Mouse (Mus musculus): ENCODE results near the gene Rpl23a. TPM values are rescaled to one million over a fixed set of nuclear protein-coding genes. Genes with fewer than 3 reads are reported as not detected.
A peak's percentile ranks its signal among the peaks of the same experiment; 100 is the strongest.

Gene Rpl23a
- polyA plus RNA-seq, 1 experiment from 2014 or later, result 732 TPM

DNA sequence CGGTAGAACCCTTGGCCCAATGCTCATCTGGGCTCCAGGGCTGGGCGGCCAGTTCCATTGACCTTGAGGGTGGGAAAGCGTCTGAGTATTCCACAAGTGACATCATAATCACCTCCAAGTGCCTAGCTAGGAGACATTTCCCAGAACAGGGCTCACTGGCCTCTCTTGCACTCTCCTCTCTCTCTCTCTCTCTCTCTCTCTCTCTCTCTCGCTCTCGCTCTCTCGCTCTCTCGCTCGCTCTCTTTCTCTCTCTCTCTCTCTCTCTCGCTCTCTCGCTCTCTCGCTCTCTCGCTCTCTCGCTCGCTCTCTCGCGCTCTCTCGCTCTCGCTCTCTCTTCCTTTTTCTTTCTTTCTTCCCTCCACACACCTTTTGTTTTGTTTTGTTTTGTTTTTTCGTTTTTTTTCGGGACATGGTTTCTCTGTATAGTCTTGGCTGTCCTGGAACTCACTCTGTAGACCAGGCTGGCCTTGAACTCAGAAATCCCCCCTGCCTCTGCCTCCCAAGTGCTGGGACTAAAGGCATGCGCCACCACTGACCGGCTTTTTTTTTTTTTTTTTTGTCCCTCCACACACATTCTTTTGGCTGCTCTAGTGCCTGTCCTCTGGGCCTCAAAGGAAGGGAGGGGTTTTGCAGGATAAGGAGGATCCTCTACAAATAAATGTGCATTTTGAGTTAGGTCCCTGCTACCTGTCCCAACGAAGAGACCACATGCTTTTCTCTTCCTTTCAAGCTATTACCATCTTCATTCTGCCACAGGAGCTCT lies 11.9 kb upstream of the Rpl23a start:
- Histone ChIP-seq H3K9me3 (ENCODE audit: low read length) (no peaks in the 10 kb centered on the region), H3K27me3 (ENCODE audit: insufficient read depth, low read length) (peaks cover 12% of the 10 kb centered on the region), H3K27ac (ENCODE audit: low read depth) (no peak overlapping the region), H3K4me3 (ENCODE audit: low read depth, low read length) (peak overlapping the region; percentile 64), H3K9ac (replicated peaks) (peak overlapping the region; percentile 59), H3K36me3 (replicated peaks; ENCODE audit: insufficient read depth, low read length) (peaks cover 3% of the 10 kb centered on the region; the same call in 1 of the 2 replicates), H3K4me2 (ENCODE audit: low read depth, low read length) (peak overlapping the region; percentile 94), H3K4me1 (ENCODE audit: insufficient read depth) (peaks cover 10% of the 10 kb centered on the region)
- DNase-seq, result no peak
- TF ChIP-seq EP300 (IDR thresholded peaks at IDR 0.05; ENCODE audit: low read depth) (no peak), CTCF (IDR thresholded peaks at IDR 0.05; ENCODE audit: low read depth) (no peak)
- WGBS (ENCODE audit: insufficient replicate concordance), result 62% methylated on average over 23 of the region's 23 CpGs
- no peak for ATAC-seq

DNA sequence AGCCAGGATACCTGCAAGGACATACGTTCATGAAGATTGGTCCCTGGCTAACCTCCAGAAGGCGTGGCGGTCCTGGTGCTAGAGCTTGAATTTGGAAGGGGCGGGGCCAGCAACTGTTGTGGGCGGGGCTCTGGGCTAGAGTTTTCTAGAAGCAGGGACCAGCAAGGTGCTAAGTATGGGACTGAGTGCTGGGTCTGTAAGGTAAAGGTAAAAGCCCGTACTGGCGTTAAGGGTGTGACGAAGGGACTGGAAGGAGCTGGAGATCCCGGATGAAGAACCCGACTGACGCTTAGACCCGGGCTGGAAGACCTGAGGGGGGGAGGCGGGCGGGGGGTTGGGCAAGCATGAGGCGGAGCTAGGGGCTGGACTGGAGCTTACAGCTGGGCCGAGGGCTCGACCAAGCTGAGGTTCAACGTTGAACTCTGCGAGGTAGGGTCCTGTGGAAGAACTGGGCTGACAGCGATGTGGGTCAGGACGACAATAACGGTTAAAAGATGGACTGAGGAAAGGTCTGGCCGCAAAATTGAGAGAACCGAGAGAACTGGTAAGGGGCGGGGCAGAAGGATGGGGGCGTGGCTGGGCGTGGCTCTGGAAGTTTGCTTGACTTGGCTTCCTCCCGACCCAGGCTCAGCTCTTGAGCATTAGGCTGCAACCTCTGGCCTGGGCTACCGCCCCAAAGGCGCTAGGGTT lies 11.2 kb upstream of the Rpl23a start:
- Histone ChIP-seq H3K36me3 (replicated peaks; ENCODE audit: insufficient read depth, low read length) (peaks cover 3% of the 10 kb centered on the region; the same call in 1 of the 2 replicates), H3K9ac (replicated peaks) (peak overlapping the region; percentile 59), H3K4me2 (ENCODE audit: low read depth, low read length) (peak overlapping the region; percentile 94), H3K9me3 (ENCODE audit: low read length) (no peaks in the 10 kb centered on the region), H3K4me1 (ENCODE audit: insufficient read depth) (peaks cover 13% of the 10 kb centered on the region), H3K27me3 (ENCODE audit: insufficient read depth, low read length) (peaks cover 19% of the 10 kb centered on the region), H3K4me3 (ENCODE audit: low read depth, low read length) (peak overlapping the region; percentile 64), H3K27ac (ENCODE audit: low read depth) (no peak overlapping the region)
- TF ChIP-seq CTCF (IDR thresholded peaks at IDR 0.05; ENCODE audit: low read depth) (no peak), EP300 (IDR thresholded peaks at IDR 0.05; ENCODE audit: low read depth) (no peak)
- peak; percentile 89 for DNase-seq
- WGBS (ENCODE audit: insufficient replicate concordance), result 3% methylated on average over 29 of the region's 30 CpGs
- peak; percentile 83 for ATAC-seq

GRCm38 (mm10) chr11:78193113-78193512 lies 9.7 kb upstream of the Rpl23a start, which contains the start of gene Proca1:
Gene Proca1, plus strand, starts transcription at chr11:78193392.
- Histone ChIP-seq H3K4me3 (ENCODE audit: low read depth, low read length) (0 out of 2 replicates have a peak within 1 kb of the TSS, but pooled peaks have one; percentile 64), H3K27me3 (ENCODE audit: insufficient read depth, low read length) (peaks cover 34% of the 10 kb centered on the region), H3K36me3 (replicated peaks; ENCODE audit: insufficient read depth, low read length) (peaks cover 3% of the 10 kb centered on the region; the same call in 1 of the 2 replicates), H3K4me1 (ENCODE audit: insufficient read depth) (peaks cover 21% of the 10 kb centered on the region), H3K9ac (replicated peaks) (no peak within 1 kb of the TSS), H3K4me2 (ENCODE audit: low read depth, low read length) (peak within 1 kb of the TSS; percentile 94), H3K27ac (ENCODE audit: low read depth) (no peak within 1 kb of the TSS), H3K9me3 (ENCODE audit: low read length) (no peaks in the 10 kb centered on the region)
- DNase-seq, result no peak
- ATAC-seq, result no peak
- TF ChIP-seq CTCF (IDR thresholded peaks at IDR 0.05; ENCODE audit: low read depth), result no peak
- TF ChIP-seq EP300 (IDR thresholded peaks at IDR 0.05; ENCODE audit: low read depth), result no peak
- WGBS (ENCODE audit: insufficient replicate concordance), result 92% methylated on average over 1 of the region's 1 CpGs

DNA sequence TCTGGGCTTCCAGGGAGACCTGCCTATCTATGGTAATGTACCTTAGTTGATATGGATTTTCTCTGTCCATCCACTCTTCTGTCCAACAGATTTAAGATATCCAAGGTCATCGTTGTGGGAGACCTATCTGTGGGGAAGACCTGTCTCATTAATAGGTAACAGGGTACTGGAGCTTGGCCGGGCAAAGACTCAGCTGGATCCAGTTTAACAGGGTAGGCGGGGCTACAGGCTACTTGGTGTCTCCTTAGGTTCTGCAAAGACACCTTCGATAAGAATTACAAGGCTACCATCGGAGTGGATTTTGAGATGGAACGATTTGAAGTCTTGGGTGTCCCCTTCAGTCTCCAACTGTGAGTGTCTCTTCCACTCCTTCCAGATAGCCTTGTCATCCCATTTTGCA lies 6.7 kb upstream of the Rpl23a start:
- peak overlapping the region; percentile 84 for H3K4me2 ChIP-seq (ENCODE audit: low read depth, low read length)
- no peak overlapping the region for H3K27ac ChIP-seq (ENCODE audit: low read depth)
- WGBS (ENCODE audit: insufficient replicate concordance), result 64% methylated on average over 6 of the region's 6 CpGs
- ATAC-seq (no peak), DNase-seq (no peak)
- no peaks in the 10 kb centered on the region for H3K9me3 ChIP-seq (ENCODE audit: low read length)
- TF ChIP-seq EP300 (IDR thresholded peaks at IDR 0.05; ENCODE audit: low read depth) (no peak), CTCF (IDR thresholded peaks at IDR 0.05; ENCODE audit: low read depth) (no peak)
- H3K4me3 ChIP-seq (ENCODE audit: low read depth, low read length), result peak overlapping the region; percentile 62; the same call in 1 of the 2 replicates
- H3K36me3 ChIP-seq (replicated peaks; ENCODE audit: insufficient read depth, low read length), result peaks cover 3% of the 10 kb centered on the region; the same call in 1 of the 2 replicates
- peaks cover 19% of the 10 kb centered on the region for H3K4me1 ChIP-seq (ENCODE audit: insufficient read depth)
- H3K27me3 ChIP-seq (ENCODE audit: insufficient read depth, low read length), result peaks cover 42% of the 10 kb centered on the region
- no peak overlapping the region for H3K9ac ChIP-seq (replicated peaks)

GRCm38 (mm10) chr11:78189234-78190040 lies 6.1 kb upstream of the Rpl23a start:
- H3K9me3 ChIP-seq (ENCODE audit: low read length), result no peaks in the 10 kb centered on the region
- H3K4me2 ChIP-seq (ENCODE audit: low read depth, low read length), result peak overlapping the region; percentile 84
- peaks cover 42% of the 10 kb centered on the region for H3K27me3 ChIP-seq (ENCODE audit: insufficient read depth, low read length)
- H3K9ac ChIP-seq (replicated peaks), result peak overlapping the region; percentile 72
- H3K4me1 ChIP-seq (ENCODE audit: insufficient read depth), result peaks cover 13% of the 10 kb centered on the region
- peak; percentile 56 for DNase-seq
- TF ChIP-seq EP300 (IDR thresholded peaks at IDR 0.05; ENCODE audit: low read depth) (no peak), CTCF (IDR thresholded peaks at IDR 0.05; ENCODE audit: low read depth) (no peak)
- 2% methylated on average over 33 of the region's 42 CpGs for WGBS (ENCODE audit: insufficient replicate concordance)
- peak; percentile 66 for ATAC-seq
- peaks cover 3% of the 10 kb centered on the region; the same call in 1 of the 2 replicates for H3K36me3 ChIP-seq (replicated peaks; ENCODE audit: insufficient read depth, low read length)
- H3K4me3 ChIP-seq (ENCODE audit: low read depth, low read length), result peak overlapping the region; percentile 62
- H3K27ac ChIP-seq (ENCODE audit: low read depth), result peak overlapping the region; percentile 79
